10 mouse cellular contexts compared by ENCODE assay signal in genomic region chr11:105282460-105282859, GRCm38 (mm10). TPM values are rescaled to one million over a fixed set of nuclear protein-coding genes. Genes with fewer than 3 reads are reported as not detected.
DNase-seq lines count a peak whose midpoint lies in the region; ATAC-seq and TF ChIP-seq lines count a peak whose summit lies in the region.
"Had no signal": no experiment of that assay in that cellular context is flagged by ENCODE, and none has a peak within 500 bp of the region (broad histone marks: within the 10 kb centered on the region; RNA-seq: fewer than 3 reads in every experiment).

No protein-coding gene starts in this region.

- no peaks in the 10 kb centered on the region for H3K27me3 ChIP-seq in hindbrain, postnatal 0 days (ENCODE audit: insufficient read depth, low read length)
- H3K27me3 ChIP-seq: liver, embryonic 15.5 days had no signal

- ATAC-seq in hindbrain, postnatal 0 days = no peak
- ATAC-seq: forebrain, postnatal 0 days had no signal

- peak overlapping the region; percentile 80 for H3K27ac ChIP-seq in gastrocnemius, adult 2 months
- H3K27ac ChIP-seq in hindbrain, postnatal 0 days = no peak overlapping the region; the same call in 1 of the 2 replicates
- H3K27ac ChIP-seq: liver, embryonic 15.5 days had no signal

- peak; percentile 9 for DNase-seq in urinary bladder, postnatal 25 days (ENCODE audit: low spot score)
- no peak for DNase-seq in urinary bladder, postnatal 4 days (ENCODE audit: low spot score in 2 of 2)
- peak; percentile 86 for DNase-seq in gastrocnemius, adult 2 months
- peak; percentile 43 for DNase-seq in hindbrain, postnatal 0 days (ENCODE audit: low spot score)
- peak; percentile 19 for DNase-seq in yolk sac, embryonic 10.5 days (ENCODE audit: low spot score)
- no peak for DNase-seq in right cerebral cortex, postnatal 4 days
- no peak for DNase-seq in testis, postnatal 14 days (ENCODE audit: low spot score)
- no peak for DNase-seq in adrenal gland, postnatal 4 days (ENCODE audit: low spot score in 2 of 2)
- DNase-seq: forebrain, postnatal 0 days had no signal

- TF ChIP-seq CTCF in gastrocnemius, adult 2 months (IDR thresholded peaks at IDR 0.05) = no peak
- no peak for TF ChIP-seq CTCF in hindbrain, postnatal 0 days (IDR thresholded peaks at IDR 0.05; ENCODE audit: low read depth)

- H3K4me1 ChIP-seq in hindbrain, postnatal 0 days (ENCODE audit: insufficient read depth, low read length) = no peaks in the 10 kb centered on the region

- H3K4me3 ChIP-seq in gastrocnemius, adult 2 months = peak overlapping the region; percentile 30
- no peak overlapping the region for H3K4me3 ChIP-seq in hindbrain, postnatal 0 days (ENCODE audit: low read length)
- H3K4me3 ChIP-seq: liver, embryonic 15.5 days had no signal

- 64% methylated on average over 2 of the region's 2 CpGs for WGBS in hindbrain, postnatal 0 days

- no peak overlapping the region for H3K9ac ChIP-seq in hindbrain, postnatal 0 days (replicated peaks; ENCODE audit: low read length)
- H3K9ac ChIP-seq: forebrain, postnatal 0 days; liver, embryonic 15.5 days had no signal

- intact Hi-C loops in gastrocnemius, adult 2 months (cut with DNase I) = loop anchor here (5.0 kb wide), 1 partner anchor 50 kb away; no protein-coding TSS in a partner anchor

- H3K36me3 ChIP-seq in hindbrain, postnatal 0 days (ENCODE audit: insufficient read depth, low read length) = peaks cover 10% of the 10 kb centered on the region; the same call in 1 of the 2 replicates

- H3K4me2 ChIP-seq in hindbrain, postnatal 0 days (ENCODE audit: low read depth, low read length) = no peak overlapping the region
- H3K4me2 ChIP-seq: liver, embryonic 15.5 days had no signal

- H3K9me3 ChIP-seq in hindbrain, postnatal 0 days (ENCODE audit: low read length) = no peaks in the 10 kb centered on the region
- H3K9me3 ChIP-seq: liver, embryonic 15.5 days had no signal

RNA-seq across cellular contexts. Expression of gene Mrc2, which starts 10.0 kb away (rescaled TPM):
- 10 to 100 TPM in 1 of 2 experiments, 1 to 10 TPM in 1; 5.9 to 17.6 TPM for total RNA-seq in gastrocnemius, adult 2 months (2021)
- total RNA-seq in hindbrain, postnatal 0 days (2014; rRNA removed) = 21.4 and 28.5 TPM in 2 replicates
- polyA plus RNA-seq in hindbrain, postnatal 0 days (2015; fragmentation: Nextera tagmentation; extraction: Ambion mirVana) = 3.7 and 4.2 TPM in 2 replicates
- total RNA-seq in adrenal gland, postnatal 4 days (2021) = 10 to 100 TPM; 43.5 to 49.5 TPM

Comparison
In these comparisons a context has a peak if more than half of its experiments do, and no peak if none do; other contexts are left out.
1. DNase-seq: peak in urinary bladder, postnatal 25 days (single experiment), gastrocnemius, adult 2 months (single experiment), hindbrain, postnatal 0 days (single experiment) and yolk sac, embryonic 10.5 days (single experiment); none in urinary bladder, postnatal 4 days (0 of 2), right cerebral cortex, postnatal 4 days (single experiment), testis, postnatal 14 days (single experiment) and adrenal gland, postnatal 4 days (0 of 2).